Mouse (Mus musculus) liver, embryonic 12.5 days (tissue): ENCODE data around the gene Ghrh. TPM values are rescaled to one million over a fixed set of nuclear protein-coding genes. Genes with fewer than 3 reads are reported as not detected.

Experiments
- ATAC-seq: fragments of 200-750 bp; cut with Nextera tagmentation; 2 replicates; pipeline ENCODE4 v1.8.0; 2017; ENCODE audit warnings: moderate number of reproducible peaks, mild to moderate bottlenecking, moderate library complexity
- H3K27ac ChIP-seq: fragments of 300-500 bp; sonication (generic); 2 replicates; pipeline ENCODE4 v1.5.1; 2016; ENCODE audit warnings: mild to moderate bottlenecking
- H3K27me3 ChIP-seq: fragments of 300-500 bp; sonication (generic); replicated peaks from 2 replicates; pipeline ENCODE4 v1.6.1; 2016; ENCODE audit warnings: mild to moderate bottlenecking, moderate library complexity
- H3K36me3 ChIP-seq: fragments of 300-500 bp; sonication (generic); 2 replicates; pipeline ENCODE4 v1.6.1; 2016; ENCODE audit warnings: mild to moderate bottlenecking, moderate library complexity
- H3K4me1 ChIP-seq: fragments of 300-500 bp; sonication (generic); 2 replicates; pipeline ENCODE4 v1.6.1; 2016
- H3K4me2 ChIP-seq: fragments of 300-500 bp; sonication (generic); 2 replicates; pipeline ENCODE4 v1.6.1; 2016; ENCODE audit warnings: mild to moderate bottlenecking, moderate library complexity
- H3K4me3 ChIP-seq: fragments of 300-500 bp; sonication (generic); 2 replicates; pipeline ENCODE4 v1.5.1; 2016; ENCODE audit warnings: mild to moderate bottlenecking, moderate library complexity
- H3K9ac ChIP-seq: fragments of 300-500 bp; sonication (generic); 2 replicates; pipeline ENCODE4 v1.6.1; 2016; ENCODE audit warnings: mild to moderate bottlenecking, moderate library complexity
- H3K9me3 ChIP-seq: fragments of 300-500 bp; sonication (generic); replicated peaks from 2 replicates; pipeline ENCODE4 v1.6.1; 2016; ENCODE audit warnings: mild to moderate bottlenecking, moderate library complexity
- WGBS: fragments of 180-500 bp; shearing (Covaris S2); methylation state at CpG from one replicate; pipeline ENCODE4 v1.1.7; 2016; ENCODE audit not compliant: insufficient replicate concordance; 5-methylcytosine and 5-hydroxymethylcytosine counted together
- polyA plus RNA-seq: library from polyadenylated mRNA; unstranded; fragments of >200 nt; fragmentation: Nextera tagmentation; extraction: Ambion mirVana; gene quantifications from 2 replicates; pipeline ENCODE4 v1.2.1, GENCODE M21; 2016

Ghrh gene
- polyA plus RNA-seq, 1 experiment from 2014 or later, result not detected

GRCm38 (mm10) chr2:157317220-157317619, 30.1 kb downstream of the Ghrh start:
- 86% methylated on average over 6 of the region's 6 CpGs for WGBS
- H3K9me3 ChIP-seq, result no peaks in the 10 kb centered on the region
- H3K4me1 ChIP-seq, result no peaks in the 10 kb centered on the region
- H3K27ac ChIP-seq, result no peak overlapping the region
- H3K27me3 ChIP-seq, result no peaks in the 10 kb centered on the region
- peaks cover 98% of the 10 kb centered on the region for H3K36me3 ChIP-seq
- H3K4me2 ChIP-seq, result no peak overlapping the region
- ATAC-seq, result no peak
- no peak overlapping the region for H3K4me3 ChIP-seq
- H3K9ac ChIP-seq, result no peak overlapping the region

- Histone ChIP-seq H3K9me3 (no peaks in the 10 kb centered on the region), H3K9ac (no peak overlapping the region), H3K4me1 (no peaks in the 10 kb centered on the region), H3K4me3 (no peak overlapping the region), H3K36me3 (peaks cover 98% of the 10 kb centered on the region), H3K27me3 (no peaks in the 10 kb centered on the region), H3K4me2 (no peak overlapping the region), H3K27ac (no peak overlapping the region)
- WGBS, result 87% methylated on average over 11 of the region's 14 CpGs
- no peak for ATAC-seq
These were observed 30.9 kb downstream of the Ghrh start for GRCm38 (mm10) chr2:157316358-157316933.

- Histone ChIP-seq H3K9me3 (no peaks in the 10 kb centered on the region), H3K9ac (no peak overlapping the region), H3K4me3 (no peak overlapping the region), H3K27me3 (no peaks in the 10 kb centered on the region), H3K27ac (no peak overlapping the region), H3K36me3 (peaks cover 98% of the 10 kb centered on the region), H3K4me1 (no peaks in the 10 kb centered on the region), H3K4me2 (no peak overlapping the region)
- 86% methylated on average over 6 of the region's 6 CpGs for WGBS
- ATAC-seq, result no peak
These were observed 31.8 kb downstream of the Ghrh start for GRCm38 (mm10) chr2:157315486-157315885.

- no peak overlapping the region for H3K9ac ChIP-seq
- no peak overlapping the region for H3K27ac ChIP-seq
- H3K36me3 ChIP-seq, result peaks cover 99% of the 10 kb centered on the region
- no peaks in the 10 kb centered on the region for H3K9me3 ChIP-seq
- ATAC-seq, result no peak
- WGBS, result 83% methylated on average over 7 of the region's 7 CpGs
- H3K27me3 ChIP-seq, result no peaks in the 10 kb centered on the region
- H3K4me1 ChIP-seq, result no peaks in the 10 kb centered on the region
- H3K4me2 ChIP-seq, result no peak overlapping the region
- H3K4me3 ChIP-seq, result no peak overlapping the region
These were observed 33.0 kb downstream of the Ghrh start for GRCm38 (mm10) chr2:157314310-157314709.

GRCm38 (mm10) chr2:157313718-157314117, 33.6 kb downstream of the Ghrh start:
- H3K9ac ChIP-seq, result no peak overlapping the region
- peaks cover 99% of the 10 kb centered on the region for H3K36me3 ChIP-seq
- no peaks in the 10 kb centered on the region for H3K9me3 ChIP-seq
- no peak overlapping the region for H3K4me2 ChIP-seq
- WGBS, result 94% methylated on average over 3 of the region's 3 CpGs
- no peak overlapping the region for H3K27ac ChIP-seq
- no peak for ATAC-seq
- no peak overlapping the region for H3K4me3 ChIP-seq
- no peaks in the 10 kb centered on the region for H3K27me3 ChIP-seq
- no peaks in the 10 kb centered on the region for H3K4me1 ChIP-seq

GRCm38 (mm10) chr2:157310963-157311637, 36.2 kb downstream of the Ghrh start:
- no peak overlapping the region for H3K4me2 ChIP-seq
- H3K4me3 ChIP-seq, result no peak overlapping the region
- ATAC-seq, result no peak
- H3K27ac ChIP-seq, result no peak overlapping the region
- H3K4me1 ChIP-seq, result 0 out of 2 replicates have a peak, but pooled peaks cover 2% of the 10 kb centered on the region
- 87% methylated on average over 6 of the region's 6 CpGs for WGBS
- H3K9ac ChIP-seq, result no peak overlapping the region
- no peaks in the 10 kb centered on the region for H3K9me3 ChIP-seq
- peaks cover 99% of the 10 kb centered on the region for H3K36me3 ChIP-seq
- H3K27me3 ChIP-seq, result no peaks in the 10 kb centered on the region

GRCm38 (mm10) chr2:157309611-157310010, 37.7 kb downstream of the Ghrh start:
- Histone ChIP-seq H3K27me3 (no peaks in the 10 kb centered on the region), H3K27ac (no peak overlapping the region), H3K4me1 (0 out of 2 replicates have a peak, but pooled peaks cover 3% of the 10 kb centered on the region), H3K9me3 (no peaks in the 10 kb centered on the region), H3K36me3 (peaks cover 97% of the 10 kb centered on the region), H3K9ac (no peak overlapping the region), H3K4me3 (no peak overlapping the region), H3K4me2 (no peak overlapping the region)
- ATAC-seq, result no peak
- 83% methylated on average over 8 of the region's 8 CpGs for WGBS

GRCm38 (mm10) chr2:157308273-157308917, 38.9 kb downstream of the Ghrh start:
- Histone ChIP-seq H3K36me3 (peaks cover 97% of the 10 kb centered on the region), H3K4me3 (no peak overlapping the region), H3K27ac (no peak overlapping the region), H3K4me2 (no peak overlapping the region), H3K4me1 (0 out of 2 replicates have a peak, but pooled peaks cover 3% of the 10 kb centered on the region), H3K27me3 (no peaks in the 10 kb centered on the region), H3K9ac (no peak overlapping the region), H3K9me3 (no peaks in the 10 kb centered on the region)
- 92% methylated on average over 2 of the region's 2 CpGs for WGBS
- no peak for ATAC-seq

GRCm38 (mm10) chr2:157307715-157308265, 39.5 kb downstream of the Ghrh start:
- Histone ChIP-seq H3K36me3 (peaks cover 97% of the 10 kb centered on the region), H3K9me3 (no peaks in the 10 kb centered on the region), H3K4me3 (no peak overlapping the region), H3K4me2 (no peak overlapping the region), H3K4me1 (0 out of 2 replicates have a peak, but pooled peaks cover 3% of the 10 kb centered on the region), H3K27ac (peak overlapping the region; percentile 13; the same call in 1 of the 2 replicates), H3K9ac (no peak overlapping the region), H3K27me3 (no peaks in the 10 kb centered on the region)
- 77% methylated on average over 4 of the region's 4 CpGs for WGBS
- no peak for ATAC-seq

- no peaks in the 10 kb centered on the region for H3K9me3 ChIP-seq
- H3K4me2 ChIP-seq, result no peak overlapping the region
- H3K27ac ChIP-seq, result no peak overlapping the region
- H3K4me1 ChIP-seq, result 0 out of 2 replicates have a peak, but pooled peaks cover 3% of the 10 kb centered on the region
- 80% methylated on average over 7 of the region's 7 CpGs for WGBS
- ATAC-seq, result no peak
- no peak overlapping the region for H3K4me3 ChIP-seq
- peaks cover 96% of the 10 kb centered on the region for H3K36me3 ChIP-seq
- no peak overlapping the region for H3K9ac ChIP-seq
- H3K27me3 ChIP-seq, result no peaks in the 10 kb centered on the region
These were observed 40.9 kb downstream of the Ghrh start for GRCm38 (mm10) chr2:157306091-157307032.

- no peaks in the 10 kb centered on the region for H3K9me3 ChIP-seq
- H3K27me3 ChIP-seq, result no peaks in the 10 kb centered on the region
- H3K4me3 ChIP-seq, result no peak overlapping the region
- WGBS, result 83% methylated on average over 9 of the region's 9 CpGs
- H3K36me3 ChIP-seq, result peaks cover 95% of the 10 kb centered on the region
- no peak overlapping the region for H3K27ac ChIP-seq
- 0 out of 2 replicates have a peak, but pooled peaks cover 3% of the 10 kb centered on the region for H3K4me1 ChIP-seq
- no peak for ATAC-seq
- H3K9ac ChIP-seq, result no peak overlapping the region
- H3K4me2 ChIP-seq, result no peak overlapping the region
These were observed 44.2 kb downstream of the Ghrh start for GRCm38 (mm10) chr2:157303096-157303495.
